Mouse (Mus musculus): ENCODE data around the gene Zmiz2. TPM values are rescaled to one million over a fixed set of nuclear protein-coding genes. Genes with fewer than 3 reads are reported as not detected.
"Not testable (repeated sequence)": the region's sequence is repeated elsewhere in the genome, so short reads cannot be mapped to it uniquely, and the experiment has no call there.

Gene Zmiz2
- polyA plus RNA-seq, 1 experiment from 2014 or later, result 3.7 TPM

DNA sequence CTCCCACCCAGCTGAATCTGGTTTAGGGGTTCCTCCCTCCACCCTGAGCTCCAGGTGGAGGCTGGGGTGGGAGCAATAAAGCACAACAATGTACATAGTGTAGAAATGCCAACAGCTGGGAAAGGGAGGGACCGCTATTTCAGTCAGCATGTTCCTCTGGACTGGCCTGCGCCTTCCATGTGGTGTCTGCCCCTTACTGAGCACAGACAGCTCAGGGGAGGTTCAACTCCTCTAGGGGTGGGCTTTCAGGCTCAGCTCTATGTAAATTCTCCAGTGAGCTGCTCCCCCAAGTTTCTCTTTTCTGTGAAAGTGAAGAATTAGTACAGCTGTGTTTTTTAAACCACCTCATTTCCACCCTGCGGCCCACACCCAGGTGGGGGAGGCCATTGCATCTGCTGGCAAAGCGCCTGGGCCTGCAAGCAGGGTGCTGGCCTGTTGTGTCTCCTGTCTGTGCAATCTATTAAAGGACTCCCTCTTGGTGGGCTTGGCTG lies 16.8 kb downstream of the Zmiz2 start:
- H3K4me1 ChIP-seq (ENCODE audit: control insufficient read depth, low read depth, low read length), result peaks cover 5% of the 10 kb centered on the region; the same call in 1 of the 2 replicates
- H3K9ac ChIP-seq (ENCODE audit: low read depth, low read length), result no peak overlapping the region
- H3K27ac ChIP-seq (ENCODE audit: low read length), result no peak overlapping the region
- H3K36me3 ChIP-seq (ENCODE audit: control insufficient read depth, insufficient read depth), result peaks cover 36% of the 10 kb centered on the region
- 77% methylated on average over 4 of the region's 4 CpGs for WGBS (ENCODE audit: insufficient replicate concordance)
- no peaks in the 10 kb centered on the region for H3K27me3 ChIP-seq (ENCODE audit: control insufficient read depth, insufficient read depth, low read depth, low read length)
- ATAC-seq (ENCODE audit: low read depth), result no peak
- H3K9me3 ChIP-seq (replicated peaks; ENCODE audit: control insufficient read depth, low read length), result no peaks in the 10 kb centered on the region
- H3K4me3 ChIP-seq (ENCODE audit: low read depth, low read length), result no peak overlapping the region
- H3K4me2 ChIP-seq (ENCODE audit: low read depth, low read length), result no peak overlapping the region

DNA sequence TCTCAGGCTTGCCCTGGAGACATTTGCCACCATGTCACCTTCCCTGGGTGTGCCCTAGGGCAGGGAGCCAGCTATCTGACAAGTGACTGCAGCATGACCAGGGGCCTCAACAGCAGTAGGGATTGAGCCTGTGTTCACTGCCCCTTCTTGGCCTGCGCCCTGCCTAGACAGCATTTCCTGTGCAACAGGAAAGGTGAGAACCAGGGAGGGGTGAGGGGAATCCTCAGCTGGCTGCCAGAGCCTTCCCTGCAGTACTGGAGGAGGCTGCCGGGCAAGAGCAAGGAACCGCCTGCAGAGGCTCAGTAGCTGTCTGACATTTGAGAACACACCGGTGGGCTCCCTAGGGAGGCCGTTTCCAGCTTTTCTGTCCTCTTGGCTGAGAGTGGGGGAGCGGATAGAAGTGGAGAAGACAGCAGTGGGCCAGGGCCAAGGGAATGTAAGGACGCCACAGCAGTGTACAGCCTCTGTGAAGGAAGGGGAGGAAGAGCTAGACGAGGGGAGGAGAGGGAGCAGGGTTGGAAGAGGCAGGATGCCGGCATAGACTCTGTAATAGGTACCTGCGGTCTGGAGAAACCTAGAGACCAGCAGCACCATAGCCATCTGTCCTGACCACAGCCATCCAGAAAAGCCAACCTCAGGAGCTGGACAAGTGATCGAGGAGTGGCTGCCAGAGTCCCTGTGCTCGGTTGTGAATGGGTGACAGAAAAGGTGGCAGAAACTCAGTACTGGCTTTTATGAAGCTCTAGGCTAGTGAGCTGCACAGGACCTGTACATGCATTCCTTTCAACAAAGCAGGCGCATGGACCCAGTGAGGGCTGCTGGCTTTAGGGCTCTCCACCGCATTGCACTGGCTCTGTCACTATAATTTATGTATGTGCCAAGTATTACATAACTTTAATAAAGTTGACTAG lies 17.6 kb downstream of the Zmiz2 start:
- Histone ChIP-seq H3K4me3 (ENCODE audit: low read depth, low read length) (no peak overlapping the region), H3K9me3 (replicated peaks; ENCODE audit: control insufficient read depth, low read length) (no peaks in the 10 kb centered on the region), H3K36me3 (ENCODE audit: control insufficient read depth, insufficient read depth) (peaks cover 32% of the 10 kb centered on the region), H3K4me1 (ENCODE audit: control insufficient read depth, low read depth, low read length) (peaks cover 5% of the 10 kb centered on the region; the same call in 1 of the 2 replicates), H3K27ac (ENCODE audit: low read length) (0 out of 2 replicates have a peak overlapping the region, but pooled peaks have one; percentile 7), H3K27me3 (ENCODE audit: control insufficient read depth, insufficient read depth, low read depth, low read length) (no peaks in the 10 kb centered on the region), H3K4me2 (ENCODE audit: low read depth, low read length) (no peak overlapping the region), H3K9ac (ENCODE audit: low read depth, low read length) (no peak overlapping the region; the same call in 1 of the 2 replicates)
- ATAC-seq (ENCODE audit: low read depth), result 0 out of 2 replicates have a peak, but pooled peaks have one; percentile 9
- 54% methylated on average over 14 of the region's 14 CpGs for WGBS (ENCODE audit: insufficient replicate concordance)

DNA sequence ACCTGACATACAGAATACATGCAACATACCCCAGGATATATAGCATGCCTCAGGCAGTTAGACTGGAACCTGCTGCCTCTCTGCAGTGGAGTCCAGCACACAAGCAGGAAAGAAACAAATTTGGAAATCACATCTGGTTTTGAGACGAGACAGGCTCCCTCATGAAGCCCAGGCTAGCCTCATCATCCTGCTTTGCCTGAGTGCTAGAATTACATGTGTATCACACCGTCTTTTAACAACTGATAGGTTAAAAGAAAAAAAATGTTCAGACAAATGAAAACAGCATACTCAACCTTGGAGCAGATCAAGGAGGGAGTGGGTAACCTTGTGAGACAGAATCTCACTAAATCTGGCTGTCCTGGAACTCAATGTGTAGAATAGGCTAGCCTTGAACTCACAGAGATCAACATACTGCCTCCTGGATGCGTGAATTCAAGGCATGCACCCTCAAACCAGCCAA lies 18.3 kb downstream of the Zmiz2 start:
- Histone ChIP-seq H3K4me3 (ENCODE audit: low read depth, low read length) (no peak overlapping the region), H3K36me3 (ENCODE audit: control insufficient read depth, insufficient read depth) (peaks cover 28% of the 10 kb centered on the region), H3K4me2 (ENCODE audit: low read depth, low read length) (no peak overlapping the region), H3K27ac (ENCODE audit: low read length) (no peak overlapping the region), H3K27me3 (ENCODE audit: control insufficient read depth, insufficient read depth, low read depth, low read length) (no peaks in the 10 kb centered on the region), H3K9me3 (replicated peaks; ENCODE audit: control insufficient read depth, low read length) (no peaks in the 10 kb centered on the region), H3K9ac (ENCODE audit: low read depth, low read length) (no peak overlapping the region), H3K4me1 (ENCODE audit: control insufficient read depth, low read depth, low read length) (peaks cover 5% of the 10 kb centered on the region)
- ATAC-seq (ENCODE audit: low read depth), result no peak
- 66% methylated on average over 3 of the region's 3 CpGs for WGBS (ENCODE audit: insufficient replicate concordance)

DNA sequence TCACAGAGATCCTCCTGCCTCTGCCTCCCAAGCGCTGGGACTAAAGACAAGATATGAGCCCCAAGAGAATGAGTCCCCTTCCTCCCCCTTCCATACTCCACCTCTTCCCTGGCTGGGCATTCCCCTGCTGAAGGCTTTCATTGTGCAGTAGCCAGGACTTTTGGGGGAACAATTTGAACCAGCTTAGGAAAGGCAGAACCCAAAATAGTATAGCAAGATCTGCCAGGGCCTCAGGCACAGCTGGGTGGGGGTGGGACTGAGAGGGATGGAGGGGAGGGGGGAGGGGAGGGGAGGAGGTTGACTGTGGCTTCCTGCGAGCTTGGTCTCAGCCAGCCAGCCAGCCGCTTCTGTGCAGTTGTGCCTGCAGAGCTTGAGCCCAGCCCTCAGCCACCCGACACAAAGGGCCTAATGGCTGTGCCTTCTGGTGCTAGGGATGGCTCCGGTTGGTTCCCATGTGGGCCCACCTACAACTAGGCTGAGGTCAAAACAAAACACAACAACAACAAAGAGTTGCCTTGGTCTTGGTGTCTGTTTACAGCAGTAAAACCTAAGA lies 21.3 kb downstream of the Zmiz2 start:
- Histone ChIP-seq H3K4me3 (ENCODE audit: low read depth, low read length) (no peak overlapping the region), H3K9ac (ENCODE audit: low read depth, low read length) (no peak overlapping the region), H3K4me2 (ENCODE audit: low read depth, low read length) (no peak overlapping the region), H3K27me3 (ENCODE audit: control insufficient read depth, insufficient read depth, low read depth, low read length) (no peaks in the 10 kb centered on the region), H3K36me3 (ENCODE audit: control insufficient read depth, insufficient read depth) (peaks cover 4% of the 10 kb centered on the region), H3K27ac (ENCODE audit: low read length) (no peak overlapping the region), H3K4me1 (ENCODE audit: control insufficient read depth, low read depth, low read length) (peaks cover 11% of the 10 kb centered on the region), H3K9me3 (replicated peaks; ENCODE audit: control insufficient read depth, low read length) (peaks cover 13% of the 10 kb centered on the region)
- WGBS (ENCODE audit: insufficient replicate concordance), result 35% methylated on average over 5 of the region's 5 CpGs
- no peak for ATAC-seq (ENCODE audit: low read depth)

DNA sequence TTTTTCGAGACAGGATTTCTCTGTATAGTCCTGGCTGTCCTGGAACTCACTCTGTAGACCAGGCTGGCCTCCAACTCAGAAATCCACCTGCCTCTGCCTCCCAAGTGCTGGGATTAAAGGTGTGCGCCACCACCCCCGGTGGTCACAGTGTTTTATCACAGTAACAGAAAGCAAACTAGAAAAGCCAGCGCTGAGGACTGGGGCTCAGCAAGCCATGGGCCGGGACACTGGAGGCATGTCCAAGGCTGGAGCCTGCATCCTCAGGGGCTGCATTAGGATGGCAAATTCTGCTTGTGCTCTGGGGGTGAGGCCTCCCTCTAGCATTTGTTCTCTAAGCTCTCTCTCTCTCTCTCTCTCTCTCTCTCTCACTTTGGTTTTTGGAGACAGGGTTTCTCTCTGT lies 21.9 kb downstream of the Zmiz2 start:
- not testable (repeated sequence) for H3K36me3 ChIP-seq (ENCODE audit: control insufficient read depth, insufficient read depth); H3K27me3 ChIP-seq (ENCODE audit: control insufficient read depth, insufficient read depth, low read depth, low read length); H3K4me3 ChIP-seq (ENCODE audit: low read depth, low read length); H3K4me2 ChIP-seq (ENCODE audit: low read depth, low read length); ATAC-seq (ENCODE audit: low read depth); H3K27ac ChIP-seq (ENCODE audit: low read length); H3K9ac ChIP-seq (ENCODE audit: low read depth, low read length)
- Histone ChIP-seq H3K4me1 (ENCODE audit: control insufficient read depth, low read depth, low read length) (peaks cover 14% of the 10 kb centered on the region), H3K9me3 (replicated peaks; ENCODE audit: control insufficient read depth, low read length) (peaks cover 13% of the 10 kb centered on the region)
- 66% methylated on average over 5 of the region's 5 CpGs for WGBS (ENCODE audit: insufficient replicate concordance)

DNA sequence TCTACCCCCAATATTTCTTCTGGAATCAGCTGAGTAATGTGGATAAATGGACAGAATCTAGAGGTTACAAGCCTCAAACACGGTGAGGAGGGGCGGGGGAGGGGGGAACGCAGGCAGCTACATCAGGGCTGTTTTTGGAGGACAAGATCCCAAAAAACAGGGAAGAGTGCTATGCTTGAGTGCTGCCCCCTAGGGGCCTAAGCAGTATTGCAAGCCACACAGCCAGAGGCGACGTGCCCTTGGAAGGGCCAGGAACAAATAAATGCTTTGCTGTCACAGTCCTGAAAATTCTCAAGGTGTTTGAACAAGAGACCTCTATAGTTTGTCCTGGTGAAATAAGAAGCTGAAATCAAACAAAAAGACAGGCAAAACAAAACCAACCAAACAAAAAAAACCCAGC lies 22.8 kb downstream of the Zmiz2 start:
- Histone ChIP-seq H3K9ac (ENCODE audit: low read depth, low read length) (no peak overlapping the region), H3K4me1 (ENCODE audit: control insufficient read depth, low read depth, low read length) (peaks cover 11% of the 10 kb centered on the region), H3K4me2 (ENCODE audit: low read depth, low read length) (no peak overlapping the region), H3K27me3 (ENCODE audit: control insufficient read depth, insufficient read depth, low read depth, low read length) (no peaks in the 10 kb centered on the region), H3K36me3 (ENCODE audit: control insufficient read depth, insufficient read depth) (no peaks in the 10 kb centered on the region), H3K4me3 (ENCODE audit: low read depth, low read length) (no peak overlapping the region), H3K27ac (ENCODE audit: low read length) (no peak overlapping the region), H3K9me3 (replicated peaks; ENCODE audit: control insufficient read depth, low read length) (peaks cover 13% of the 10 kb centered on the region)
- ATAC-seq (ENCODE audit: low read depth), result no peak
- 6% methylated on average over 5 of the region's 5 CpGs for WGBS (ENCODE audit: insufficient replicate concordance)

DNA sequence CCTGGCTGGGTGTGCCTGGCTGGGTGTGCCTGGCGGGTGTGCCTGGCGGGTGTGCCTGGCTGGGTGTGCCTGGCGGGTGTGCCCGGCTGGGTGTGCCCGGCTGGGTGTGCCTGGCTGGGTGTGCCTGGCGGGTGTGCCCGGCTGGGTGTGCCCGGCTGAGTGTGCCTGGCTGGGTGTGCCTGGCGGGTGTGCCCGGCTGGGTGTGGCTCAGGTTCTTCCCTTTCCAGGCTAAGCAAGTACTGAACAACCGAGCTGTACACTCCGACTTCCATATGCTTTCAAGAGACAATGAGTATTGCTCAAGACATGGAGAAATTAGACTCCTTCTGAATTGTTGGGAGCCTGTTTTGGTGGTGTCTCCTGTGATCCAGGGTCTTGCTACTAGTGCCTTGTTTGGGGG lies 24.4 kb downstream of the Zmiz2 start:
- Histone ChIP-seq H3K9me3 (replicated peaks; ENCODE audit: control insufficient read depth, low read length) (peaks cover 13% of the 10 kb centered on the region), H3K27me3 (ENCODE audit: control insufficient read depth, insufficient read depth, low read depth, low read length) (no peaks in the 10 kb centered on the region), H3K27ac (ENCODE audit: low read length) (peak overlapping the region; percentile 54), H3K4me3 (ENCODE audit: low read depth, low read length) (no peak overlapping the region), H3K36me3 (ENCODE audit: control insufficient read depth, insufficient read depth) (peaks cover under 1% of the 10 kb centered on the region; the same call in 1 of the 2 replicates), H3K9ac (ENCODE audit: low read depth, low read length) (no peak overlapping the region), H3K4me2 (ENCODE audit: low read depth, low read length) (no peak overlapping the region), H3K4me1 (ENCODE audit: control insufficient read depth, low read depth, low read length) (peaks cover 19% of the 10 kb centered on the region)
- no peak for ATAC-seq (ENCODE audit: low read depth)
- 77% methylated on average over 12 of the region's 12 CpGs for whole genome bisulfite sequencing (ENCODE audit: insufficient replicate concordance)

DNA sequence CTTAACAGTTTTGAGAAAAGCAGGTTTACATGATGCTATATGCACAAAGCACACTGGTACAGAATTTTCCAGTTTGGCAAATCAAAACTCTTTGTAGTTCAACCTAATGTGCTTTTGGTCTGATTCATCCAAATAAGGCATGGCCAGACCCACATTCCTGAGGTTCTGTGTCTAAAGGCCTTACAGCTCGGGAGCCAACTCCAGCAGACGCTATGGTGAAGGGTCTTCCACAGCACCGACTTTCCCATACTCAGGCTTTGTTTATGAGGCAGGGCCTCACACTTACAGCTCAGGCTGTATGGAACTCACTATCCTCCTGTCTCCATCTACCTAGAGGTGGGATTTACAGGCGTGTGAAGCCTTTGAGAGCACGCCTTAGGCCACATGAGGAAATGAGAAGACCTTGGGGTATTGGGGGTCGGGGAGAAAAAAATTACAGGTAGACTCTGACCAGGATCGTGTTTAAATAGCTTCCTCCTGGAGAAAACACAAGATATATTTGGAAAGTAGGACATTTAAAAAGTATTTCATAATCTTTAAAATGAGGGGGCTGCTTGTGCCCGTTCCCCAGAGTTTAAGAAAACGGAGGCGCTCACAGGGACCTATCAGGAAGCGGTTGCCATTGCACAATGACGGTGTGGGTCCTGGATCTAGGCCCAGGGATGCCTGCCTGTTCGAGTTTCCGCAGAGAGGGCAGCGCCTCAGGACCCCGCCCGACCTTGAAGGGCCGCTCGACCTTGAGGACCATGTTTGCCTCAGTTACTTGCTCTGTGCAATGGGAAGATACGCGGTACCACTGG lies 26.1 kb downstream of the Zmiz2 start, which contains the start of gene Ppia:
Gene Ppia (plus strand): TSS at position 693 of the 800 bp plus-strand sequence.
- Histone ChIP-seq H3K27me3 (ENCODE audit: control insufficient read depth, insufficient read depth, low read depth, low read length) (no peaks in the 10 kb centered on the region), H3K9ac (ENCODE audit: low read depth, low read length) (peak within 1 kb of the TSS; percentile 77), H3K4me1 (ENCODE audit: control insufficient read depth, low read depth, low read length) (peaks cover 21% of the 10 kb centered on the region), H3K4me3 (ENCODE audit: low read depth, low read length) (peak within 1 kb of the TSS; percentile 77), H3K9me3 (replicated peaks; ENCODE audit: control insufficient read depth, low read length) (peaks cover 13% of the 10 kb centered on the region), H3K27ac (ENCODE audit: low read length) (peak within 1 kb of the TSS; percentile 92), H3K4me2 (ENCODE audit: low read depth, low read length) (peak within 1 kb of the TSS; percentile 88), H3K36me3 (ENCODE audit: control insufficient read depth, insufficient read depth) (peaks cover 10% of the 10 kb centered on the region)
- 7% methylated on average over 21 of the region's 21 CpGs for WGBS (ENCODE audit: insufficient replicate concordance)
- ATAC-seq (ENCODE audit: low read depth), result peak; percentile 53
